In the genomic region with DNA sequence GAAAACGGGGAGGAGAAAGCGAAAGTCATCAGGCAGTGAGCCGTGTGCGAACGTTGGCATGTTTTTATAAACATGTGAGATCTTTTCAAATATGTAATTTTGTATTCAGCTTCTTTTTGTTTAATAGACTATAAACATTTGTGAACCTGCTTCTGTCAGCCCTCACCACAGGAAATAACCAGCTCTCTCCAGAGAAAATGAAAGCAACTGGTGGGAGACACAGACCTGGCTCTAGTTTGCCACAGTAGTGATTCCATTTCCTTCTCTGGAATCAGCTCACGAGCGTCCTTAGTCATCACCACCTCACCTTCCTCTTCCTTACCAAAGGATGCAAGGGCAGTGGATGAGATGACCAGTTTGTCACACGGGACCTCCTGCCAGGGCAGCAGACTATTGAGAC, we compare ENCODE assay signal across 20 mouse cellular contexts.
DNase-seq lines count a peak whose midpoint lies in the region; ATAC-seq and TF ChIP-seq lines count a peak whose summit lies in the region.
"Had no signal": no experiment of that assay in that cellular context is flagged by ENCODE, and none has a peak within 500 bp of the region (broad histone marks: within the 10 kb centered on the region; RNA-seq: fewer than 3 reads in every experiment).

No protein-coding gene starts in this region.

- TF ChIP-seq POLR2A in spleen, adult 2 months (IDR thresholded peaks at IDR 0.05; ENCODE audit: low read depth, low read length) = no peak

- ATAC-seq in lung, postnatal 0 days = no peak

- no peaks in the 10 kb centered on the region for H3K9me3 ChIP-seq in lung, postnatal 0 days (ENCODE audit: low read length)
- H3K9me3 ChIP-seq: embryonic facial prominence, embryonic 12.5 days; heart, embryonic 12.5 days; limb, embryonic 10.5 days; midbrain, embryonic 12.5 days had no signal

- no peak overlapping the region for H3K9ac ChIP-seq in lung, postnatal 0 days (replicated peaks; ENCODE audit: low read depth)
- H3K9ac ChIP-seq: embryonic facial prominence, embryonic 12.5 days; heart, embryonic 12.5 days; liver, embryonic 14.5 days; midbrain, embryonic 12.5 days had no signal

- H3K4me3 ChIP-seq in spleen, adult 2 months (ENCODE audit: extremely low read depth, insufficient read depth, insufficient read length) = peak overlapping the region; percentile 18; the same call in 1 of the 2 replicates
- H3K4me3 ChIP-seq in lung, postnatal 0 days (ENCODE audit: low read depth, low read length) = peak overlapping the region; percentile 16; the same call in 1 of the 2 replicates
- H3K4me3 ChIP-seq: embryonic facial prominence, embryonic 12.5 days; heart, embryonic 12.5 days; limb, embryonic 10.5 days; midbrain, embryonic 12.5 days had no signal

- no peaks in the 10 kb centered on the region for H3K36me3 ChIP-seq in spleen, adult 2 months (ENCODE audit: control insufficient read depth, insufficient read depth, low read length)
- no peaks in the 10 kb centered on the region for H3K36me3 ChIP-seq in lung, postnatal 0 days (ENCODE audit: insufficient read depth, low read length)
- H3K36me3 ChIP-seq: embryonic facial prominence, embryonic 12.5 days; limb, embryonic 10.5 days; midbrain, embryonic 12.5 days had no signal

- DNase-seq in heart, adult 11 months = peak; percentile 52
- no peak for DNase-seq in heart, adult 18-20 months
- no peak for DNase-seq in spleen, adult 2 months (ENCODE audit: low read depth in 1 of 2, low spot score in 2 of 2)
- DNase-seq in spleen, postnatal 14 days (ENCODE audit: low spot score in 2 of 2) = no peak
- DNase-seq in lung, postnatal 0 days (ENCODE audit: low spot score) = peak; percentile 42
- DNase-seq in neural tube, embryonic 10.5 days (ENCODE audit: extremely low spot score, low spot score) = no peak
- no peak for DNase-seq in gastrocnemius, postnatal 10 days
- no peak for DNase-seq in embryo, embryonic 11 days
- DNase-seq: cerebellum, adult 11 months; cerebellum, postnatal 25 days; gastrocnemius, postnatal 25 days; heart, postnatal 36 days; kidney, postnatal 14 days; layer of hippocampus, postnatal 36 days; right cerebral cortex, postnatal 14 days had no signal

- H3K27me3 ChIP-seq in spleen, adult 2 months (ENCODE audit: control insufficient read depth, insufficient read depth, low read length) = no peaks in the 10 kb centered on the region
- no peaks in the 10 kb centered on the region for H3K27me3 ChIP-seq in lung, postnatal 0 days (replicated peaks; ENCODE audit: insufficient read depth, low read length)
- H3K27me3 ChIP-seq: embryonic facial prominence, embryonic 12.5 days; heart, embryonic 12.5 days; midbrain, embryonic 12.5 days had no signal

- TF ChIP-seq EP300 in lung, postnatal 0 days (IDR thresholded peaks at IDR 0.05) = no peak

- no peak for TF ChIP-seq CTCF in spleen, adult 2 months (IDR thresholded peaks at IDR 0.05; ENCODE audit: extremely low read depth, insufficient read depth, insufficient read length, insufficient replicate concordance)
- TF ChIP-seq CTCF in lung, postnatal 0 days (IDR thresholded peaks at IDR 0.05) = no peak

- no peak overlapping the region for H3K27ac ChIP-seq in spleen, adult 2 months (ENCODE audit: insufficient read depth, low read length)
- H3K27ac ChIP-seq in lung, postnatal 0 days (ENCODE audit: low read length) = no peak overlapping the region
- H3K27ac ChIP-seq: embryonic facial prominence, embryonic 12.5 days; limb, embryonic 10.5 days; liver, embryonic 14.5 days; midbrain, embryonic 12.5 days had no signal

- 38% methylated on average over 8 of the region's 8 CpGs for WGBS in spleen, adult 2 months
- 43% methylated on average over 8 of the region's 8 CpGs for WGBS in lung, postnatal 0 days

- peak overlapping the region; percentile 20 for H3K4me2 ChIP-seq in lung, postnatal 0 days (replicated peaks; ENCODE audit: low read depth, low read length)
- H3K4me2 ChIP-seq: embryonic facial prominence, embryonic 12.5 days; heart, embryonic 12.5 days; midbrain, embryonic 12.5 days had no signal

- no peaks in the 10 kb centered on the region; the same call in 1 of the 2 replicates for H3K4me1 ChIP-seq in spleen, adult 2 months (ENCODE audit: control insufficient read depth, insufficient read depth, insufficient read length)
- no peaks in the 10 kb centered on the region for H3K4me1 ChIP-seq in lung, postnatal 0 days (ENCODE audit: insufficient read depth, low read depth, low read length)
- H3K4me1 ChIP-seq: embryonic facial prominence, embryonic 12.5 days; limb, embryonic 10.5 days had no signal

Comparison
In these comparisons a context has a peak if more than half of its experiments do, and no peak if none do; other contexts are left out.
1. DNase-seq: peak in heart, adult 11 months (single experiment) and lung, postnatal 0 days (single experiment); none in heart, adult 18-20 months (0 of 2), spleen, adult 2 months (0 of 2), spleen, postnatal 14 days (0 of 2), neural tube, embryonic 10.5 days (single experiment), gastrocnemius, postnatal 10 days (single experiment) and embryo, embryonic 11 days (single experiment).